In the genomic region with DNA sequence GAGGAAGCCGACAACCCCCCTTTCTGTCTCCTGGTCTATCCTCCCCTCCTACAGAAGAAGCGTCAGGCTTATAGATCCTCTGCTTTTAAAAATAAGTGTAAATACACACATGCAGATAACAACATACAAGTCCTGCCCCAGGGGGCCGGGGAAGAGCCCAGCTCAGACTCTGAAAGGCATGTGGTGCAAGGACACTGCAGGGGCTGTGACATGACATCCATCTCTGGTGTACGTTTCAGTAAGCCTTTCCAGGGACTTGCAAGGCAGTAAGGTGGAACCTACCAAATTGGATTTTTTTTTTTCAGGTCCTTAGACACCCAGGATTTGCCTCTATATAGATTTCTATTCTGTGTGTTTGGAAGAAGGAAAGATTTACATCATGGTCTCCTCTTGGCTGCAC, we compare ENCODE assay signal across 8 mouse cellular contexts. TPM values are rescaled to one million over a fixed set of nuclear protein-coding genes. Genes with fewer than 3 reads are reported as not detected.
DNase-seq lines count a peak whose midpoint lies in the region; ATAC-seq and TF ChIP-seq lines count a peak whose summit lies in the region.

No protein-coding gene starts in this region.

- peaks cover 34% of the 10 kb centered on the region for H3K36me3 ChIP-seq in heart, embryonic 12.5 days
- H3K36me3 ChIP-seq in ES-Bruce4 (ENCODE audit: control insufficient read depth, insufficient read depth, low read length, poor library complexity, severe bottlenecking) = peaks cover 48% of the 10 kb centered on the region
- peaks cover 15% of the 10 kb centered on the region for H3K36me3 ChIP-seq in forebrain, embryonic 16.5 days (ENCODE audit: control insufficient read depth, insufficient read depth)
- peaks cover 26% of the 10 kb centered on the region for H3K36me3 ChIP-seq in midbrain, embryonic 12.5 days

- no peak overlapping the region for H3K4me3 ChIP-seq in heart, embryonic 12.5 days
- no peak overlapping the region for H3K4me3 ChIP-seq in ES-Bruce4 (ENCODE audit: low read depth, low read length)
- no peak overlapping the region for H3K4me3 ChIP-seq in forebrain, embryonic 16.5 days (replicated peaks; ENCODE audit: low read length)
- no peak overlapping the region for H3K4me3 ChIP-seq in midbrain, embryonic 12.5 days

- no peak for TF ChIP-seq EP300 in ES-Bruce4 (IDR thresholded peaks at IDR 0.05; ENCODE audit: insufficient read depth, low read depth, low read length)

- H3K4me1 ChIP-seq in heart, embryonic 12.5 days (replicated peaks) = peaks cover 7% of the 10 kb centered on the region
- H3K4me1 ChIP-seq in ES-Bruce4 (ENCODE audit: control insufficient read depth, insufficient read depth, low read length) = no peaks in the 10 kb centered on the region
- H3K4me1 ChIP-seq in forebrain, embryonic 16.5 days (replicated peaks; ENCODE audit: control insufficient read depth, insufficient read depth, low read length) = peaks cover 13% of the 10 kb centered on the region
- H3K4me1 ChIP-seq in midbrain, embryonic 12.5 days = peaks cover 12% of the 10 kb centered on the region

- H3K27me3 ChIP-seq in heart, embryonic 12.5 days (replicated peaks) = no peaks in the 10 kb centered on the region
- H3K27me3 ChIP-seq in ES-Bruce4 (ENCODE audit: control insufficient read depth, insufficient read depth, low read length, poor library complexity, severe bottlenecking) = no peaks in the 10 kb centered on the region
- no peaks in the 10 kb centered on the region for H3K27me3 ChIP-seq in forebrain, embryonic 16.5 days (replicated peaks; ENCODE audit: control insufficient read depth, insufficient read depth, low read length)
- no peaks in the 10 kb centered on the region for H3K27me3 ChIP-seq in midbrain, embryonic 12.5 days

- 50% methylated on average over 4 of the region's 4 CpGs for WGBS in heart, embryonic 12.5 days
- WGBS in forebrain, embryonic 16.5 days = 38% methylated on average over 4 of the region's 4 CpGs
- WGBS in midbrain, embryonic 12.5 days = 33% methylated on average over 4 of the region's 4 CpGs

- no peak overlapping the region for H3K27ac ChIP-seq in heart, embryonic 12.5 days (ENCODE audit: poor library complexity, severe bottlenecking)
- H3K27ac ChIP-seq in ES-Bruce4 (ENCODE audit: insufficient read depth, low read length) = no peak overlapping the region
- H3K27ac ChIP-seq in forebrain, embryonic 16.5 days (ENCODE audit: low read length) = peak overlapping the region; percentile 85
- peak overlapping the region; percentile 93 for H3K27ac ChIP-seq in midbrain, embryonic 12.5 days (replicated peaks)

- H3K4me2 ChIP-seq in heart, embryonic 12.5 days = peak overlapping the region; percentile 54; the same call in 1 of the 2 replicates
- H3K4me2 ChIP-seq in forebrain, embryonic 16.5 days (ENCODE audit: low read length) = no peak overlapping the region
- no peak overlapping the region for H3K4me2 ChIP-seq in midbrain, embryonic 12.5 days (replicated peaks)

- no peak for TF ChIP-seq CTCF in ES-Bruce4 (IDR thresholded peaks at IDR 0.05; ENCODE audit: low read depth, low read length)

- H3K9me3 ChIP-seq in heart, embryonic 12.5 days (replicated peaks) = no peaks in the 10 kb centered on the region
- H3K9me3 ChIP-seq in ES-Bruce4 (replicated peaks; ENCODE audit: control insufficient read depth, insufficient read depth, low read length, poor library complexity, severe bottlenecking) = no peaks in the 10 kb centered on the region
- H3K9me3 ChIP-seq in forebrain, embryonic 16.5 days (ENCODE audit: control insufficient read depth, low read length) = no peaks in the 10 kb centered on the region
- H3K9me3 ChIP-seq in midbrain, embryonic 12.5 days = no peaks in the 10 kb centered on the region

- no peak for DNase-seq in heart, postnatal 10 days
- DNase-seq in urinary bladder, postnatal 14 days (ENCODE audit: low spot score) = no peak
- no peak for DNase-seq in embryo, embryonic 9.5 days (ENCODE audit: extremely low spot score)
- DNase-seq in thymus, postnatal 0 days (ENCODE audit: low spot score) = no peak

- no peak for TF ChIP-seq POLR2A in ES-Bruce4 (IDR thresholded peaks at IDR 0.05; ENCODE audit: insufficient read depth, low read length)

- H3K9ac ChIP-seq in heart, embryonic 12.5 days = peak overlapping the region; percentile 43
- H3K9ac ChIP-seq in ES-Bruce4 (ENCODE audit: low read depth, poor library complexity, severe bottlenecking) = 0 out of 2 replicates have a peak overlapping the region, but pooled peaks have one; percentile 6
- H3K9ac ChIP-seq in forebrain, embryonic 16.5 days (replicated peaks; ENCODE audit: low read depth, low read length) = peak overlapping the region; percentile 47
- H3K9ac ChIP-seq in midbrain, embryonic 12.5 days (replicated peaks) = peak overlapping the region; percentile 45; the same call in 1 of the 2 replicates

- intact Hi-C loops in heart, postnatal 10 days (cut with DNase I) = loop anchor here (2.0 to 10.0 kb wide), 9 partner anchors 46 to 1201 kb away; a partner anchor contains a TSS

- no peak for ATAC-seq in heart, embryonic 12.5 days (ENCODE audit: insufficient number of reproducible peaks, low FRiP score)
- no peak; the same call in 1 of the 2 replicates for ATAC-seq in forebrain, embryonic 16.5 days
- ATAC-seq in midbrain, embryonic 12.5 days (ENCODE audit: low FRiP score, low read depth) = no peak

RNA-seq across cellular contexts. Expression of a gene that starts 14.3 kb away (rescaled TPM):
- polyA plus RNA-seq in heart, embryonic 12.5 days (2016; fragmentation: Nextera tagmentation; extraction: Ambion mirVana) = 836 and 843 TPM in 2 replicates
- 1,000 to 10,000 TPM in 1 of 2 experiments, 100 to 1,000 TPM in 1; 985 to 1,065 TPM for total RNA-seq in heart, postnatal 10 days (2021)
- polyA plus RNA-seq in ES-Bruce4 (2011; ENCODE audit: insufficient read depth, insufficient read length, low read depth, missing spikeins) = 3,686 and 4,006 TPM in 2 replicates
- 482 and 530 TPM in 2 replicates for polyA plus RNA-seq in forebrain, embryonic 16.5 days (2015; fragmentation: Nextera tagmentation; extraction: Ambion mirVana)
- 901 and 946 TPM in 2 replicates for polyA plus RNA-seq in midbrain, embryonic 12.5 days (2016; fragmentation: Nextera tagmentation; extraction: Ambion mirVana)
- 1,698 TPM in 2 replicates for polyA plus RNA-seq in thymus, postnatal 0 days (2015; fragmentation: Nextera tagmentation; extraction: Ambion mirVana)

RNA-seq across cellular contexts. Expression of a gene that starts 14.4 kb away (rescaled TPM):
- 12.8 and 15.3 TPM in 2 replicates for polyA plus RNA-seq in heart, embryonic 12.5 days (2016; fragmentation: Nextera tagmentation; extraction: Ambion mirVana)
- 10 to 100 TPM; 14.2 to 16.1 TPM for total RNA-seq in heart, postnatal 10 days (2021)
- polyA plus RNA-seq in ES-Bruce4 (2011; ENCODE audit: insufficient read depth, insufficient read length, low read depth, missing spikeins) = 33.3 and 33.6 TPM in 2 replicates
- 20.8 and 23.8 TPM in 2 replicates for polyA plus RNA-seq in forebrain, embryonic 16.5 days (2015; fragmentation: Nextera tagmentation; extraction: Ambion mirVana)
- polyA plus RNA-seq in midbrain, embryonic 12.5 days (2016; fragmentation: Nextera tagmentation; extraction: Ambion mirVana) = 22.5 and 24.5 TPM in 2 replicates
- 14.7 and 18.5 TPM in 2 replicates for polyA plus RNA-seq in thymus, postnatal 0 days (2015; fragmentation: Nextera tagmentation; extraction: Ambion mirVana)

Comparison
In these comparisons a context has a peak if more than half of its experiments do, and no peak if none do; other contexts are left out.
1. H3K27ac ChIP-seq: peak in forebrain, embryonic 16.5 days (single experiment) and midbrain, embryonic 12.5 days (single experiment); none in heart, embryonic 12.5 days (single experiment) and ES-Bruce4 (single experiment).
2. Peak in every context shown above with its lines, with median percentiles within 50 percentile points of each other: H3K9ac ChIP-seq.